16 mouse cellular contexts compared by ENCODE assay signal in genomic region chr2:62484906-62485305, GRCm38 (mm10). TPM values are rescaled to one million over a fixed set of nuclear protein-coding genes. Genes with fewer than 3 reads are reported as not detected.
DNase-seq lines count a peak whose midpoint lies in the region; ATAC-seq and TF ChIP-seq lines count a peak whose summit lies in the region.
"Had no signal": no experiment of that assay in that cellular context is flagged by ENCODE, and none has a peak within 500 bp of the region (broad histone marks: within the 10 kb centered on the region; RNA-seq: fewer than 3 reads in every experiment).

No protein-coding gene starts in this region.

- TF ChIP-seq CTCF in hindbrain, postnatal 0 days (IDR thresholded peaks at IDR 0.05; ENCODE audit: low read depth), result peak; percentile 34
- peak; percentile 35; the same call in 1 of the 2 replicates for TF ChIP-seq CTCF in lung, adult 2 months (IDR thresholded peaks at IDR 0.05; ENCODE audit: insufficient read depth, low read length)
- TF ChIP-seq CTCF in bone marrow, adult 2 months (IDR thresholded peaks at IDR 0.05; ENCODE audit: control insufficient read depth, insufficient read depth, low read length), result 0 out of 2 replicates have a peak, but pooled peaks have one; percentile 7

- H3K27ac ChIP-seq in hindbrain, postnatal 0 days, result no peak overlapping the region
- H3K27ac ChIP-seq in hindbrain, embryonic 11.5 days (ENCODE audit: low read depth, low read length), result no peak overlapping the region
- H3K27ac ChIP-seq in bone marrow, adult 2 months (ENCODE audit: control insufficient read depth, insufficient read depth, low read depth, low read length, poor library complexity), result no peak overlapping the region
- H3K27ac ChIP-seq: hindbrain, embryonic 12.5 days; lung, embryonic 15.5 days; midbrain, embryonic 13.5 days; neural tube, embryonic 13.5 days had no signal

- no peaks in the 10 kb centered on the region for H3K36me3 ChIP-seq in hindbrain, postnatal 0 days (ENCODE audit: insufficient read depth, low read length)
- no peaks in the 10 kb centered on the region for H3K36me3 ChIP-seq in hindbrain, embryonic 11.5 days (ENCODE audit: control insufficient read depth, insufficient read depth, low read length)
- no peaks in the 10 kb centered on the region for H3K36me3 ChIP-seq in splenic B cell, adult 2 months (ENCODE audit: control insufficient read depth, insufficient read depth, low read length, poor library complexity, severe bottlenecking)
- H3K36me3 ChIP-seq: hindbrain, embryonic 12.5 days; lung, embryonic 15.5 days; midbrain, embryonic 13.5 days; neural tube, embryonic 13.5 days had no signal

- H3K4me3 ChIP-seq in hindbrain, postnatal 0 days (ENCODE audit: low read length), result no peak overlapping the region
- H3K4me3 ChIP-seq in hindbrain, embryonic 11.5 days (ENCODE audit: low read depth, low read length), result no peak overlapping the region
- no peak overlapping the region for H3K4me3 ChIP-seq in lung, adult 2 months (replicated peaks; ENCODE audit: extremely low read depth, low read depth, low read length)
- no peak overlapping the region for H3K4me3 ChIP-seq in bone marrow, adult 2 months (replicated peaks; ENCODE audit: control insufficient read depth, low read depth, low read length)
- H3K4me3 ChIP-seq: hindbrain, embryonic 12.5 days; lung, embryonic 15.5 days; midbrain, embryonic 13.5 days; neural tube, embryonic 13.5 days had no signal

- no peak for ATAC-seq in hindbrain, postnatal 0 days
- ATAC-seq in hindbrain, embryonic 11.5 days (ENCODE audit: low FRiP score), result no peak
- ATAC-seq: midbrain, embryonic 13.5 days had no signal

- no peak overlapping the region for H3K9ac ChIP-seq in hindbrain, postnatal 0 days (replicated peaks; ENCODE audit: low read length)
- H3K9ac ChIP-seq in hindbrain, embryonic 11.5 days (ENCODE audit: low read depth, low read length), result no peak overlapping the region
- H3K9ac ChIP-seq: hindbrain, embryonic 12.5 days; lung, embryonic 15.5 days; midbrain, embryonic 13.5 days; neural tube, embryonic 13.5 days had no signal

- DNase-seq in hindbrain, postnatal 0 days (ENCODE audit: low spot score), result peak; percentile 22
- no peak for DNase-seq in hindbrain, embryonic 11.5 days (ENCODE audit: low spot score)
- DNase-seq in lung, adult 2 months, result no peak
- no peak for DNase-seq in lung, postnatal 10 days
- DNase-seq in splenic B cell, adult 2 months (ENCODE audit: low read depth, low spot score), result peak; percentile 2
- DNase-seq in layer of hippocampus, postnatal 14 days (ENCODE audit: low spot score in 2 of 2), result no peak
- DNase-seq: cerebellum, adult 11 months; embryo, embryonic 11 days; right cerebral cortex, postnatal 14 days; thymus, postnatal 4 days had no signal

- TF ChIP-seq POLR2A in lung, adult 2 months (IDR thresholded peaks at IDR 0.05; ENCODE audit: borderline replicate concordance, extremely low read depth, low read depth, low read length), result no peak
- TF ChIP-seq POLR2A in bone marrow, adult 2 months (IDR thresholded peaks at IDR 0.05; ENCODE audit: borderline replicate concordance, control insufficient read depth, low read depth, low read length), result no peak

- H3K4me1 ChIP-seq in hindbrain, postnatal 0 days (ENCODE audit: insufficient read depth, low read length), result no peaks in the 10 kb centered on the region
- no peaks in the 10 kb centered on the region for H3K4me1 ChIP-seq in hindbrain, embryonic 11.5 days (replicated peaks; ENCODE audit: control insufficient read depth, insufficient read depth, low read length)
- H3K4me1 ChIP-seq in lung, adult 2 months (ENCODE audit: control insufficient read depth, insufficient read depth, low read length), result no peaks in the 10 kb centered on the region
- no peaks in the 10 kb centered on the region for H3K4me1 ChIP-seq in bone marrow, adult 2 months (ENCODE audit: control insufficient read depth, insufficient read depth, low read length)
- H3K4me1 ChIP-seq: lung, embryonic 15.5 days; midbrain, embryonic 13.5 days; neural tube, embryonic 13.5 days had no signal

- H3K27me3 ChIP-seq in hindbrain, postnatal 0 days (ENCODE audit: insufficient read depth, low read length), result no peaks in the 10 kb centered on the region
- no peaks in the 10 kb centered on the region for H3K27me3 ChIP-seq in hindbrain, embryonic 11.5 days (ENCODE audit: control insufficient read depth, insufficient read depth, low read length)
- H3K27me3 ChIP-seq in splenic B cell, adult 2 months (ENCODE audit: control insufficient read depth, insufficient read depth, low read length, poor library complexity, severe bottlenecking), result no peaks in the 10 kb centered on the region
- H3K27me3 ChIP-seq: hindbrain, embryonic 12.5 days; lung, embryonic 15.5 days; midbrain, embryonic 13.5 days; neural tube, embryonic 13.5 days had no signal

- H3K4me2 ChIP-seq in hindbrain, postnatal 0 days (ENCODE audit: low read depth, low read length), result no peak overlapping the region
- no peak overlapping the region for H3K4me2 ChIP-seq in hindbrain, embryonic 11.5 days (replicated peaks; ENCODE audit: low read depth, low read length)
- H3K4me2 ChIP-seq: hindbrain, embryonic 12.5 days; lung, embryonic 15.5 days; midbrain, embryonic 13.5 days; neural tube, embryonic 13.5 days had no signal

- H3K9me3 ChIP-seq in hindbrain, postnatal 0 days (ENCODE audit: low read length), result no peaks in the 10 kb centered on the region
- H3K9me3 ChIP-seq in hindbrain, embryonic 11.5 days (ENCODE audit: control insufficient read depth, low read length), result no peaks in the 10 kb centered on the region
- H3K9me3 ChIP-seq: hindbrain, embryonic 12.5 days; lung, embryonic 15.5 days; midbrain, embryonic 13.5 days; neural tube, embryonic 13.5 days had no signal

- 88% methylated on average over 3 of the region's 3 CpGs for WGBS in hindbrain, postnatal 0 days
- WGBS in hindbrain, embryonic 11.5 days, result 81% methylated on average over 3 of the region's 3 CpGs
- 87% methylated on average over 3 of the region's 3 CpGs for WGBS in lung, adult 2 months
- 85% methylated on average over 3 of the region's 3 CpGs for WGBS in bone marrow, adult 2 months

RNA-seq across cellular contexts. Expression of gene Gcg, which starts 1.5 kb away (rescaled TPM):
- 0.29 and 0.42 TPM in 2 replicates for total RNA-seq in hindbrain, postnatal 0 days (2014; rRNA removed)
- polyA plus RNA-seq in hindbrain, postnatal 0 days (2015; fragmentation: Nextera tagmentation; extraction: Ambion mirVana), result 1.1 and 1.9 TPM in 2 replicates
- polyA plus RNA-seq in hindbrain, embryonic 11.5 days (2014; fragmentation: Nextera tagmentation; extraction: Ambion mirVana), result 0.22 TPM in 1 of 2 replicates, not detected in the other
- polyA plus RNA-seq in lung, adult 2 months (2012; rRNA removed), result not detected in 2 replicates
- polyA plus RNA-seq in bone marrow, adult 2 months (2011; ENCODE audit: insufficient read depth, insufficient read length, low replicate concordance, missing spikeins), result not detected in 2 replicates
- under 1 TPM in 1 of 2 experiments, not detected in 1; 0.64 TPM for total RNA-seq in layer of hippocampus, postnatal 14 days (2021)
- total RNA-seq: gastrocnemius, adult 18-20 months had no signal
- polyA plus RNA-seq: hindbrain, embryonic 12.5 days; neural tube, embryonic 13.5 days had no signal

Comparison
In these comparisons a context has a peak if more than half of its experiments do, and no peak if none do; other contexts are left out.
1. DNase-seq: peak in hindbrain, postnatal 0 days (single experiment) and splenic B cell, adult 2 months (single experiment); none in hindbrain, embryonic 11.5 days (single experiment), lung, adult 2 months (single experiment), lung, postnatal 10 days (single experiment) and layer of hippocampus, postnatal 14 days (0 of 2).
2. Peak in every context shown above with its lines, with median percentiles within 50 percentile points of each other: CTCF ChIP-seq.